Mouse (Mus musculus) embryonic facial prominence, embryonic 10.5 days (tissue): ENCODE data around the gene Hes7. TPM values are rescaled to one million over a fixed set of nuclear protein-coding genes. Genes with fewer than 3 reads are reported as not detected.

Experiments
- DNase-seq: peaks from one replicate; pipeline ENCODE4 v3.0.0-alpha.2; 2017; ENCODE audit warnings: low spot score
- H3K27ac ChIP-seq: fragments of 300-500 bp; sonication (generic); replicated peaks from 2 replicates; pipeline ENCODE4 v1.5.1; 2016; ENCODE audit warnings: mild to moderate bottlenecking
- H3K27me3 ChIP-seq: fragments of 300-500 bp; sonication (generic); replicated peaks from 2 replicates; pipeline ENCODE4 v1.6.1; 2016; ENCODE audit warnings: low read depth, mild to moderate bottlenecking; ENCODE audit not compliant: poor library complexity, severe bottlenecking
- H3K36me3 ChIP-seq: fragments of 300-500 bp; sonication (generic); replicated peaks from 2 replicates; pipeline ENCODE4 v1.6.1; 2016; ENCODE audit warnings: mild to moderate bottlenecking, moderate library complexity
- H3K4me1 ChIP-seq: fragments of 300-500 bp; sonication (generic); 2 replicates; pipeline ENCODE4 v1.6.1; 2016
- H3K4me3 ChIP-seq: fragments of 300-500 bp; sonication (generic); 2 replicates; pipeline ENCODE4 v1.5.1; 2016; ENCODE audit warnings: mild to moderate bottlenecking, moderate library complexity
- H3K9me3 ChIP-seq: fragments of 300-500 bp; sonication (generic); 2 replicates; pipeline ENCODE4 v1.6.1; 2016; ENCODE audit warnings: mild to moderate bottlenecking
- WGBS: fragments of 180-500 bp; shearing (Covaris S2); methylation state at CpG from one replicate; pipeline ENCODE4 v1.1.7; 2016; 5-methylcytosine and 5-hydroxymethylcytosine counted together
- polyA plus RNA-seq: library from polyadenylated mRNA; unstranded; fragments of >200 nt; fragmentation: Nextera tagmentation; extraction: Ambion mirVana; gene quantifications from 2 replicates; pipeline ENCODE4 v1.2.1, GENCODE M21; 2016

Hes7 gene
- polyA plus RNA-seq, 1 experiment from 2014 or later: 0.36 TPM

DNA sequence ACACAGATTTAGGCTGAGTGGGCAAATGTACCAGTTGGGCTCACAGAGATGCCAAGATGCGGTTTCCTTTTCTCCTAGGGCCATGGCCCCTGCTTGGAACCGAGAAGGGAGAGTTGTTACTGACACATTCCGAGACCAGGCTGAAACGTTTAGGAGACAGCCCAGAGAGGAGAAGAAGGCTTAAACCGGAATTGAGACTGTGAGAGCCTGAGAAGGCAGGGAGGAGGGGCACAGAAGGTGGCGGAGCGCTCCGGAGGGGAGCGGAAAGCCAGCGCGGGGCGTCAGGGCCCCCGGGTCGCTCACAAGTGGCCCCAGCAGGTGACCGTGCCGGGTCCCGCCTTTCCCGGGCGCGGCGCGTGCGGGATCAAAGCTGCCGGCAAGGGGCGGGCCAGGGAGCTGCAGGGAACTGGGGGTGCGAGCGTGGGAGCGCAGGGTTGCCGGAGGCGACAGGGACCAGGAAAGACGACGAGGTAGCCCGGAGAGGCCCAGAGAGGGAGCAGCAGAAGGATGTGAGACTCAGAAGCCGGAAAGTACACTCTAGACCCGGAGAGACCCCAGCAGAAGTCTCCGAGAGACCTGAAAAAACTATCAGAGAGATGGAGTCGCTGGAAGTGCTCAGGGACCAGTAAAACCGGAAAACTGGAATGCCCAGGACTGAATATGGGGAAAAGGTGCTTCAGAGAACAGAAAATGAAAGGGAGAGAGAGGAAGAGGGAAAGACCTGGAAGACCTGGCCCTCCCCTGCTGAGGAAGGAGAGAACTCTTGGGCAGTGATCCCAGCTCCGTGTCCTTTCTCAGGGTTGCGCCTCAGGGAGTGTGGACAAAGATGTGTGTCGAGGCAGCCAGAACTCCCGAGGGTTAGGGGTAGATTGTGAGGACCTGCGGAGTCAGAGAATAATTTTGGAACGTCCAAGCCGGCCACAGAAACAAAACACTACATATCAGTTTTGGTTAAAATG is 2.2 kb upstream of the Hes7 start:
- peak; percentile 78 for DNase-seq
- H3K27me3 ChIP-seq: peaks cover 66% of the 10 kb centered on the region
- peaks cover 55% of the 10 kb centered on the region for H3K4me1 ChIP-seq

DNA sequence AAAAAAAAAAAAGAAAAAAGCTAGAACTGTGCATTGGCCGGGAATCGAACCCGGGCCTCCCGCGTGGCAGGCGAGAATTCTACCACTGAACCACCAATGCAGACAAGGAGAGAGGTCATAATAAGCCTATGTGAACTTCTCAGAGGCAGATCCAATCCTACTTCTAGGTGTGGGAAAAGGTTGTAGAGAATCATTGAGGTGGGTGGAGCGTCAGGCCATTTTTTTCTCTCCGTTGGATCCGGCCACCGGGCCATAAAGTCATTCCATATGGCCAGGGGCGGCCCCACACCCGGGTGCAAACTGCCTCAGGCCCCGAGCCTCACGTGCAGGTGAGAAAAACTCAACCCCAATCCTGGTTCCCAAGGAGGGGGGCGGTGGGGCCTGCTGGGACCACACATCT is 1.4 kb upstream of the Hes7 start:
- H3K27ac ChIP-seq: no peak overlapping the region; the same call in 1 of the 2 replicates
- H3K4me1 ChIP-seq: peaks cover 55% of the 10 kb centered on the region
- peak; percentile 85 for DNase-seq

More for the DNA sequence above, 2.2 kb upstream of the Hes7 start:
- H3K4me3 ChIP-seq: peak overlapping the region; percentile 74
- under 1% methylated on average over 45 of the region's 45 CpGs for WGBS
- no peaks in the 10 kb centered on the region for H3K36me3 ChIP-seq
- H3K9me3 ChIP-seq: no peaks in the 10 kb centered on the region
- H3K27ac ChIP-seq: peak overlapping the region; percentile 76

DNA sequence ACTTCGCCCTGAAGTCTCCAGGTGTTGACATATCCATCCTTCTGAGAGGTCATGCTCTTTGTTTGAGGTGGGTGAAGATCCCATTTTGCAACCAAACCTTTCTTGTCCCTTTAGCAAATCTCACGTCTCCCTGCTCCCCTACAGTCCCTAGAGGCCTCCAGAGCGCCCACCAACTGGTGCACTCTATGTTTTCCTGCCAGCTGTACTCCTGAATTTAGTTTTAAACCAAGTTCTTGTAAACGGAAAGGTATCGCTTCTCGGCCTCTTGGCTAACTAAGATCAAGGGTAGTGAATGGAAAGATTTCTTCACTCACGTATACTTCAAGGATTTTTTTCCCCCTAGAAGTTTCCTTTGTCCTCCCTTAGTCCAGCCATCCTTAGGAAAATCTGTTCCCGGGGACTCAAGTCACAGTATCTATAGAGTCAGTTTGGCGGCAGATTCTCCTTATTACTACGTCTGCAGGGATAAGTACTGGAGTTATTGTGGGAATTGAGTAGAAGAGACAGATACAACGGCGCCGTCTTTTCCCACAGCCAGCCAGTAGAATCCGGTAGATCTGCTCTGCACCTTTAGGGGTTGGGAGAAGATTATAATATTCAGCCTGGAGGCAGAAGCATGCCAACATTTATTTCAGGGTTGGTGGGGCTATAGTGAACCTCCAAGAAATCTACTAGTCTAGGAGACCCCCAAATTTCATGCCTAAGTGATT is 603 bp upstream of the Hes7 start:
- peak overlapping the region; percentile 74 for H3K4me3 ChIP-seq
- H3K9me3 ChIP-seq: no peaks in the 10 kb centered on the region
- H3K4me1 ChIP-seq: peaks cover 55% of the 10 kb centered on the region
- peaks cover 50% of the 10 kb centered on the region for H3K27me3 ChIP-seq
- no peaks in the 10 kb centered on the region for H3K36me3 ChIP-seq
- DNase-seq: no peak
- 24% methylated on average over 14 of the region's 14 CpGs for WGBS
- no peak overlapping the region for H3K27ac ChIP-seq

More for the DNA sequence above, 1.4 kb upstream of the Hes7 start:
- H3K4me3 ChIP-seq: peak overlapping the region; percentile 74
- no peaks in the 10 kb centered on the region for H3K9me3 ChIP-seq
- H3K36me3 ChIP-seq: no peaks in the 10 kb centered on the region
- under 1% methylated on average over 15 of the region's 15 CpGs for WGBS
- peaks cover 58% of the 10 kb centered on the region for H3K27me3 ChIP-seq

DNA sequence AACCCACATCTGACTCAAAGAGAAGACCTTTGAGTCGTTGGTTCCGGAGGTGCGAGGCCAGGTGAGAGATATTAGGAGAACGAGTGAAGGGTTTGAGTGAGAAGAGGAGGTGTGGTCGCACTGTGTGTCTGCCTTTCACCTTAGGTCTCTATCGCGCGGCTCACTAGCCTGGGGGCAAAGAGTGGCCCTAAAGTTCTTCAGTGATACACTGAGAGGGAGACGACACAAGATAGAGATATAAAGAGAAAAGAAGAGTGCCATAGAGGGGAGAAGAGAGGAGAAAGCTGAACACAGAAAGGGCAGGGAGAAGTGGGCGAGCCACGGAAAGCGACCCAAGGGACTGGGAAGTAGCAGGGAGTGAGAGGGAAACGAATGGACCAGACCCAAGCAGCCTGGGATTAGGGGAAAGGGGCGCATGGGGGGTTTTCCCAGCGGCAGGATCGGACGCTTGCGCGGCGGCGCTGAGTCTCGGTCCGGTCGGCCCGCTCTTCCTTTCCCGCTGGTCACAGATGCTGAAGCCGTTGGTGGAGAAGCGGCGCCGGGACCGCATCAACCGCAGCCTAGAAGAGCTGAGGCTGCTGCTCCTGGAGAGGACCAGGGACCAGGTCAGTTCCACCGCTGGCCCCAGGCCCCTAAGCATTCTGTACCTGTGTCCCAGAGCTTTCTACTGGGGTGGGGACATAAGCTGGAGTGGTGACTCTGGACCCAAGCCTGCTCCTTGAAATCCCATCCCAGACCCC is 967 bp downstream of the Hes7 start:
- Histone ChIP-seq H3K4me1 (peaks cover 64% of the 10 kb centered on the region), H3K9me3 (no peaks in the 10 kb centered on the region), H3K4me3 (peak overlapping the region; percentile 74), H3K27ac (no peak overlapping the region), H3K27me3 (peaks cover 37% of the 10 kb centered on the region), H3K36me3 (no peaks in the 10 kb centered on the region)
- WGBS: 1% methylated on average over 33 of the region's 33 CpGs
- peak; percentile 57 for DNase-seq

DNA sequence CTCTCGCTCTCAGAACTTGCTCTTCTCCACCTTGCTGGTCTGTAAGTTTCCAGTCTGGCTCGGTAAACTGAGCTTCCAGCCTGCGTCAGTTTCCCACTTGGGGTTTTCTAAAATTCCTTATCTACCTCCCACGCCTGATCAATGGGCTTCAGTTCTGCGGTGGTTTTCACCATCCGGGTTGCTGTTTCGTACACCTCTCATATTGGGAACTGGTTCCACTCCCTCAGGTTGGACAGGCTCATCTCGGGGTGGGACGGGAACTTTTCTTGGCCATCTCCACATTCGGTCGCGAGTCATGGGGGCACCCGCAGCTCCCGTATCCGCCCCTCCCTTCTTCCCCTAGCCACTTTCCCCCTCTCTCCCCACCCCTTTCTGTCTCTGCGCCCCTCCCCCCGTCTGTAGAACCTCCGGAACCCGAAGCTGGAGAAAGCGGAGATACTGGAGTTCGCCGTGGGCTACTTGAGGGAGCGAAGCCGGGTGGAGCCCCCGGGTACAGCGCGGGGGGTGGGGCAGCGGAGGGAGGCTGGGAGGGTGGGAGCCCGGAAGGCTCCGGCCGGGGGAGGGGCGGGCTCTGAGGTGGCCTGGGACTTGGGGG is 1.6 kb downstream of the Hes7 start:
- no peaks in the 10 kb centered on the region for H3K9me3 ChIP-seq
- H3K36me3 ChIP-seq: no peaks in the 10 kb centered on the region
- DNase-seq: no peak
- H3K27ac ChIP-seq: peak overlapping the region; percentile 82
- peaks cover 69% of the 10 kb centered on the region for H3K4me1 ChIP-seq
- peak overlapping the region; percentile 74 for H3K4me3 ChIP-seq
- H3K27me3 ChIP-seq: peaks cover 37% of the 10 kb centered on the region
- WGBS: 1% methylated on average over 32 of the region's 32 CpGs

DNA sequence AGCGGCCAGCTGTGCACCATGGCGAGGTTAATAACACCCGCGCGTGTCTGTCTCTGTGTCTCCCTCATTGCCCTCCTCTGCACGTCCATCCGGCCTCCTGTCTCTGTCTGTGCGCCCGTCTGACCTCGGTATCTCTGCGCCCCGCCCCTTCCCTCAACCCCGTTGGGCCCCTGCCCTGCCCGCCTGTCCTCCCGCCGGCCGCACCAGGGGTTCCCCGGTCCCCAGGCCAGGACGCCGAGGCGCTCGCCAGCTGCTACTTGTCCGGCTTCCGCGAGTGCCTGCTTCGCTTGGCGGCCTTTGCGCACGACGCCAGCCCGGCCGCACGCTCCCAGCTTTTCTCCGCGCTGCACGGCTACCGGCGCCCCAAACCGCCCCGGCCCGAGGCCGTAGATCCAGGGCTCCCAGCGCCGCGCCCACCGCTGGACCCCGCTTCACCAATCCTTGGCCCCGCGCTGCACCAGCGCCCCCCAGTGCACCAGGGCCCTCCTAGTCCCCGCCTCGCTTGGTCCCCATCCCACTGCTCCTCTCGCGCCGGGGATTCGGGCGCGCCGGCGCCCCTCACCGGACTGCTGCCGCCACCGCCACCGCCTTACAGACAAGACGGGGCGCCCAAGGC is 2.2 kb downstream of the Hes7 start, which contains the start of gene 9130213A22Rik:
TSS of gene 9130213A22Rik (minus strand) at position 254 of the 616 bp plus-strand sequence.
- Histone ChIP-seq H3K27me3 (peaks cover 39% of the 10 kb centered on the region), H3K4me1 (peaks cover 67% of the 10 kb centered on the region), H3K4me3 (peak within 1 kb of the TSS; percentile 74), H3K27ac (peak within 1 kb of the TSS; percentile 82), H3K36me3 (no peaks in the 10 kb centered on the region), H3K9me3 (no peaks in the 10 kb centered on the region)
- peak; percentile 94 for DNase-seq
- under 1% methylated on average over 66 of the region's 66 CpGs for WGBS

DNA sequence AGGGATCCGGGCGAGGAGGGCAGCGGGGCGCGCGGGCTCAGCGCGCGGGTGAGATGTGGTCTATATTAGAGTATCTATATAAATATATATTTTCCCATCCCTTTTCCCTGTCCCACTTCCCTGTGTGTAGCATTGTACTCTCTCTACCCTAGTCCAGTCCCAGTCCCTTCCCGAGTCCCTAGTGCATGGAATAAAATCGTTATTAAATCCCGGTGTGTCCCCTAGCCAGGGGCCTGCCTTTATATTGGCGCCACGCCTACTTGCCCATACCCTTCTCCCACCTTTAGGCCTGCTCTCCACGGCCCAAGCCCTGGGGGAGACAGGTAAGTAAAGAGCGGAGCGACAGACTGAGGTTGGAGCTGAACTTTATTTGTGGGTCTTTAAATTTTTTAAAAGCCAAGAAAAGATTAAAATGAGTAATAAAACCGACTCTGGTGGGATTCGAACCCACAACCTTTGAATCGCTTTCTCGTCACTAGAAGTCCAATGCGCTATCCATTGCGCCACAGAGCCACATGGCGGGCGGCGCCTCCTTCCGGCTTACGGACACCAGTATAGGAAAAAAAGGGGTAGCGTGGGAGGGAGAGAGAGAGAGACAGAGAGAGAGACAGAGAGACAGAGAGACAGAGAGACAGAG is 3.0 kb downstream of the Hes7 start:
- Histone ChIP-seq H3K9me3 (no peaks in the 10 kb centered on the region), H3K4me3 (peak overlapping the region; percentile 74), H3K27me3 (peaks cover 46% of the 10 kb centered on the region), H3K27ac (peak overlapping the region; percentile 82), H3K4me1 (peaks cover 62% of the 10 kb centered on the region), H3K36me3 (no peaks in the 10 kb centered on the region)
- DNase-seq: peak; percentile 94
- WGBS: under 1% methylated on average over 29 of the region's 29 CpGs

DNA sequence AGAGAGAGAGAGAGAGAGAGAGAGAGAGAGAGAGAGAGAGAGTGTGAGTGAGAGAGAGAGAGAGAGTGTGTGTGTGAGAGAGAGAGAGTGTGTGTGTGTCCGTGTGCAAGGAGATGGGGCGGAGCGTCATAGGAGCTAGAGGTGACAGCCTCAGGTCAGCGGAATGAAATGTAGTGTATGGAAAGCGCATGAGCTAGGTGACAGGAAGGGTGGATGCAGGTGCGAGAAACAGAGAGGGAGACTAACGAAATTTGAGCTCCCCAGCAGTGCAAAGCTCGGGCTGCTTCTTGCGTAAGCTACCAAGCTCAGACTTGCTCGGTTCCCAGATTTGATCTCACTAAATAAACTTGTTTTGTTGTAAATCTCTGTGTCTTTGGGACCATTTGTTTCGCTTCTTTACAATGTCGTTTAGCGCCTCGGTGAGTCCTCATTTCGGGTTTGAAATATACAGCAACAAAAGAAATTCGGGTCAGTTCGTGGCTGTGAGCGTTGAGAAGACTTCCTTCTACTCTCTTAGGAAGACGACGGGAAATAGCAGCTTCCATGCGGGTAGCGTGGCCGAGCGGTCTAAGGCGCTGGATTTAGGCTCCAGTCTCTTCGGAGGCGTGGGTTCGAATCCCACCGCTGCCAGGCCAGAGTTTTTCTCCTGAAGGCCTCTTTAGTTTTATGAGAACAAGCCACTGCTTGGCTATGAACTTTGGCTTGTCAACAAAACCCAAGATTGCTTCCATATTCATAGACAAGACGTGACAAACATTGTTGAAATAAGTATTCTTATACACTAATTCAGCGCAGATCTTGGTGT is 3.7 kb downstream of the Hes7 start:
- Histone ChIP-seq H3K27ac (peak overlapping the region; percentile 63), H3K27me3 (peaks cover 49% of the 10 kb centered on the region), H3K4me3 (peak overlapping the region; percentile 74), H3K9me3 (no peaks in the 10 kb centered on the region), H3K4me1 (peaks cover 60% of the 10 kb centered on the region), H3K36me3 (no peaks in the 10 kb centered on the region)
- under 1% methylated on average over 31 of the region's 31 CpGs for WGBS
- DNase-seq: peak; percentile 94

DNA sequence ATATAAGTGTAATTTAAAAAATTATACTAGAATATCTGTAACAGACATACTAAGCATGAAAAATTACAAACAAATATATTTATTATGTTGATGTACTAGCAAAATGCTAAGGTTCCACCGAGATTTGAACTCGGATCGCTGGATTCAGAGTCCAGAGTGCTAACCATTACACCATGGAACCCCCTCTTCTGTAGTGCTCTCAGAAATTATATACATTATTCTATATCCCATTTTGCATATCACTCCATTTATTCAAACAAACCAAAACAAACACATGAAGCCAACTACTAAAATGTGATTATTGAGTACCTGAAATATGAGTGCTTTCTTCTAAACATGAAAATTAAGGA is 4.3 kb downstream of the Hes7 start:
- H3K36me3 ChIP-seq: no peaks in the 10 kb centered on the region

DNA sequence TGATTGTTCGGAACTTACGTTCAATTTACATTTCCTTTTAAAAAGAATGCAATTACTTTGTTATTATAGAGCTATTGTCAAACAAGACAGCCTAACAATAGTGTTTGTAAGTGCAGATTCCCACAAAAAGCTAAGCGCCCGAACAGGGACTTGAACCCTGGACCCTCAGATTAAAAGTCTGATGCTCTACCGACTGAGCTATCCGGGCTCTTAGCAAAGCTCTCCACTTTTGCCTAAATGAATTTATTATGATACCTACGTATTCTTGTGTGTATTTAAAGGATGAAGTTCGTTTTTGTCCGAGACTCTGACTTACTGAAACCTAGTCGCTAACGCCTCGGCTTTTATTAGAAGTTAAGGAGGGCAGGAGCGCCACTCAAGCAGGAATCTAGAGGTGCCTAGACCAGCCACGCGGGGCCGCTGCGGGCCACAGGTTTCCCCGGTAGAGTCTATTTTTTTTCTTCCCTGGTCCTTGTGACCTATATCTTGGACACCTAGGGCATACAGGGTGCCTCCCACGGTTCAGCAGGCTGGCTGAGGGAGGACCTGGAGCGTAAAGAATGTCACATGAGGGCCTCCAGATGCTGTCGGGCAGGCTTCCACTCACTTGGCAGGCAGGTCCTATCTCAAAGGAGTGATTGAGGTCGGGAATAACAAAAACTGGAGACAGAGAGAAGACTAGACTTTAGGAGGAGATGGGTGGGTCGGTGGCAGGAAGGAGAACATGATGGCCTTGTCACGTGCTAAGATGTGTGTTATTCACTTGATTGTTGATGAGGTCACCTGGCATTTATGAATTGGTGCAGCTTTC is 5.0 kb downstream of the Hes7 start:
- H3K27ac ChIP-seq: peak overlapping the region; percentile 54; the same call in 1 of the 2 replicates
- H3K27me3 ChIP-seq: peaks cover 47% of the 10 kb centered on the region
- H3K9me3 ChIP-seq: no peaks in the 10 kb centered on the region
- H3K4me1 ChIP-seq: peaks cover 46% of the 10 kb centered on the region
- under 1% methylated on average over 24 of the region's 24 CpGs for WGBS
- DNase-seq: peak; percentile 86
- H3K36me3 ChIP-seq: no peaks in the 10 kb centered on the region
- peak overlapping the region; percentile 74 for H3K4me3 ChIP-seq

More for the DNA sequence above, 4.3 kb downstream of the Hes7 start:
- Histone ChIP-seq H3K4me3 (peak overlapping the region; percentile 74), H3K4me1 (peaks cover 54% of the 10 kb centered on the region), H3K27me3 (peaks cover 52% of the 10 kb centered on the region), H3K9me3 (no peaks in the 10 kb centered on the region), H3K27ac (no peak overlapping the region)
- WGBS: under 1% methylated on average over 3 of the region's 3 CpGs
- DNase-seq: peak; percentile 60
